Mouse (Mus musculus): ENCODE measurements around the gene Ngfr.
A peak's percentile ranks its signal among the peaks of the same experiment; 100 is the strongest.

Ngfr gene

GRCm38 (mm10) chr11:95567936-95568715 lies 19.4 kb downstream of the Ngfr start:
- no peak for DNase-seq (ENCODE audit: low read depth, low spot score)

GRCm38 (mm10) chr11:95567366-95567765 lies 20.2 kb downstream of the Ngfr start:
- no peak for DNase-seq (ENCODE audit: low read depth, low spot score)

GRCm38 (mm10) chr11:95565327-95565726 lies 22.2 kb downstream of the Ngfr start:
- DNase-seq (ENCODE audit: low read depth, low spot score): no peak

- DNase-seq (ENCODE audit: low read depth, low spot score): peak; percentile 72
Measured at GRCm38 (mm10) chr11:95563849-95564248, 23.7 kb downstream of the Ngfr start.

GRCm38 (mm10) chr11:95560773-95561172 lies 26.8 kb downstream of the Ngfr start:
- DNase-seq (ENCODE audit: low read depth, low spot score): no peak

- DNase-seq (ENCODE audit: low read depth, low spot score): no peak
Measured at GRCm38 (mm10) chr11:95559761-95560160, 27.8 kb downstream of the Ngfr start.

- DNase-seq (ENCODE audit: low read depth, low spot score): no peak
Measured at GRCm38 (mm10) chr11:95557719-95558118, 29.8 kb downstream of the Ngfr start.

- peak; percentile 74 for DNase-seq (ENCODE audit: low read depth, low spot score)
Measured at GRCm38 (mm10) chr11:95557032-95557431, 30.5 kb downstream of the Ngfr start.

- no peak for DNase-seq (ENCODE audit: low read depth, low spot score)
Measured at GRCm38 (mm10) chr11:95555279-95555678, 32.3 kb downstream of the Ngfr start.

GRCm38 (mm10) chr11:95550301-95551021 lies 37.1 kb downstream of the Ngfr start:
- DNase-seq (ENCODE audit: low read depth, low spot score): no peak

- DNase-seq (ENCODE audit: low read depth, low spot score): peak; percentile 59
Measured at GRCm38 (mm10) chr11:95546021-95546782, 41.3 kb downstream of the Ngfr start.

GRCm38 (mm10) chr11:95544546-95545327 lies 42.8 kb downstream of the Ngfr start:
- peak; percentile 99 for DNase-seq (ENCODE audit: low read depth, low spot score)

GRCm38 (mm10) chr11:95540637-95541385 lies 46.7 kb downstream of the Ngfr start:
- DNase-seq (ENCODE audit: low read depth, low spot score): peak; percentile 92

GRCm38 (mm10) chr11:95538378-95539104 lies 49.0 kb downstream of the Ngfr start:
- no peak for DNase-seq (ENCODE audit: low read depth, low spot score)

- DNase-seq (ENCODE audit: low read depth, low spot score): peak; percentile 75
Measured at GRCm38 (mm10) chr11:95533484-95534160, 53.9 kb downstream of the Ngfr start.

- peak; percentile 94 for DNase-seq (ENCODE audit: low read depth, low spot score)
Measured at GRCm38 (mm10) chr11:95532353-95533072, 55.0 kb downstream of the Ngfr start.

GRCm38 (mm10) chr11:95528231-95528630 lies 59.3 kb downstream of the Ngfr start:
- peak; percentile 53 for DNase-seq (ENCODE audit: low read depth, low spot score)

GRCm38 (mm10) chr11:95527307-95527706 lies 60.2 kb downstream of the Ngfr start:
- DNase-seq (ENCODE audit: low read depth, low spot score): no peak

GRCm38 (mm10) chr11:95521563-95521962 lies 66.0 kb downstream of the Ngfr start:
- DNase-seq (ENCODE audit: low read depth, low spot score): peak; percentile 85

Data from R1 (cell line).